Mouse (Mus musculus) CD8-positive naive resting alpha-beta T cell, adult 2 months (primary cell): ENCODE measurements around the gene Zfp523.

Experiments
- DNase-seq, 2 experiments: peaks; one replicate each; pipeline ENCODE4 v3.0.0; 2022; ENCODE audit warnings: low read depth in 2 of 2, low spot score in 2 of 2

Zfp523 gene

DNA sequence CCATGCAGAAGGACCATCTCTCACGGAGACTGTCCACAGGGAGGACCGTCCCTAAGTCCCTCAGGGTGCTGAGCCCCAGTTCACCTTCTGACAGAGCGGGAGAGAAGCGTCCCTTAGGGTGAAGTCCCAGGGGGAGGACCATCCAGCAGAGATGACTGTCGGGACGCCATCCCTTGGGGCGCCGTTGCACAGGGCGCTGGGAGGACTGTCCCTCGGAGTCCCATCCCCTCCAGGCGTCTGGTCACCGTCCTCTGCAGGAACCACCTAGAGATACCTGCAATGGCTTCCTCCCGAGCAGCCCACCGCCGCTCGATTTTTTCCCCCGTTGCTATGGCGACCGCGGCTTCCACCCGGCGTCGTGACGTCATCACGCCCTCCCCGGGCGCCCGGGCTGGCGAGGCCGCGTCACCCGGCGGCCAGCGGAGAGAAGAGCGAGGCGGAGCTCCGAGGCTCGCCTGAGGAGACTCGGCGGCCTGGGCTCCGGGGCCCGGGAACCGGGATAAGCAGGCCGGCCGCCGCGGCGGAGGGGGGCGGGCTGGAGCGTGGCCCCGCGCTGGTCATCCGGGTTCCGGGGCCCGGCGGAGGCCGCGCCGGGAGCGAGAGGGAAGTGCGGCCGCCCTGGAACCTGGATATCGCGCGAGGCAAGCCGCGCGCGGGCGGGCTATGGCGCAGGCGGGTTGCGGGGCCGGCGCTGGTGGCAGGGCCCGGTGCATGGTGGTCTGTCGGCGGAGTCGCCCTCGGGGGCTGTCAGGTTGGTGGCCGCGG is at the start of gene Zfp523:
Gene Zfp523, plus strand, starts transcription at position 355 of the 765 bp plus-strand sequence.
- DNase-seq = peak; percentile 84 to 88

DNA sequence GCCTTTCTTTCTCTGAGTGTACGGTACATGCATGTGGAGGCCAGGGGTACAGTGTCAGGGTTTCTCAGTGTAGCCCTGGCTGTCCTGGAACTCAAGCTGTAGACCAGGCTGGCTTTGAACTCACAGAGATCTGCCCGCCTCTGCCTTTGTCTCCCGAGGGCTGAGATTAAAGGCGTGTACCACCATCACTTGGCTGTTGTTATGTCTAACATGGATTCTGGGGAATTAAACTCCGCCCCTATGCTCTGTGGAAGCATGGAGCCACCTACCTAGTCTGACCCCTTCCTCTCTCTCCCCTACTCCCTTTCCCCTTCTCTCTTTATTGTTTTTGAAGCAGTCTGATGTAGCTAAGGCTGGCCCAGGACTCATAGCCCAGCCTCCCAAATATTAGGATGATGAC is 47.1 kb upstream of the Zfp523 start:
- DNase-seq = no peak

DNA sequence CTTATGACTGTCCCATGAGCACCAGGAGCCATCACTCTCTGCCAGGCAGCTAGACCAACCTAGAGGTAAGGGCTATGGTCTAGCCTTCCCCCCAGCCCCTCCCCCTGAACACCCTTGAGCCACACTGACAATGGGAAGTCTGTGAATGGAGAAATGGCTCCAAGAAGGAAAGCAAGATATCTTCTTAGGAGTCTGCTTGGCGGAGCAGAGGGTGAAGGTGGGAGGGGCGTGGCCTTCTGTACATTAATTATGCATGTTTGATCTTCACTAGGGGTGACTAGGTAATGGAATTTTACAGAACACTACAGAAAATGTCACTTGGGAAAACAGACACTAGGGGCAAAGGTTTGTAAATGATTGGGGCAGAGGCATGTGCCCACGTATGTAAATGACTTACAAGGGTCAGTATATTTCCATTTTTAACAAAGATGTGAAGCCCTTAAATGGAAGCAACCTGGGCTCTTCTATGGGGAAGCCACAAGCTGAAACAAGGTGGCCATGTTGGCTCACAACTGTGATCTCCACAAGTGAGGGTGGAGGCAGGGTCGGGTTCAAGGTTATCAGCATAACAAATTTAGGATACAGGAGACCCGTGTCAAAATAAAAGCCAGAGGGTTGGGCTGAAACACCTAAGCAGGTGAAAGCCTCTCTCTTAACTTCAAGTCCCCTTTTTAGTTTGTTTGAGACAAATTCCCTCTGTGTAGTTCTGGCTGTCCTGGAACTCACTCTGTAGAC is 46.4 kb upstream of the Zfp523 start:
- DNase-seq = no peak

DNA sequence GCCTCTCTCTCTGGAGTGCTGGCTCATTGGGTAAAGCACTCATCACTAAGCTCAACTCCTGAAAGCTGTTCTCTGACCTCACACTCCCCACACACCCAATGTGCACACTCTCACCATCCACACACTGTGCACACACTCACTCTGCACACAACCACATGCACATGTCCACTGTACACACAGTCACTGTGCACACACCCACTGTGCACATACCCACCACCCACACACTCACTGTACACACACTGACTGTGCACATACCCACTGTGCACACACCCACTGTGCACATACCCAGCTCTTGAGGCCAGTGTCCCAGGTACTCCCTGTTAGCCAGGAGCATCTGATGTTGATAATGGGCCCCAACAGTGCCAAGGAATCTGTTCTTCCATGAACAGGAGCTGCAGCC is 45.8 kb upstream of the Zfp523 start:
- no peak for DNase-seq

DNA sequence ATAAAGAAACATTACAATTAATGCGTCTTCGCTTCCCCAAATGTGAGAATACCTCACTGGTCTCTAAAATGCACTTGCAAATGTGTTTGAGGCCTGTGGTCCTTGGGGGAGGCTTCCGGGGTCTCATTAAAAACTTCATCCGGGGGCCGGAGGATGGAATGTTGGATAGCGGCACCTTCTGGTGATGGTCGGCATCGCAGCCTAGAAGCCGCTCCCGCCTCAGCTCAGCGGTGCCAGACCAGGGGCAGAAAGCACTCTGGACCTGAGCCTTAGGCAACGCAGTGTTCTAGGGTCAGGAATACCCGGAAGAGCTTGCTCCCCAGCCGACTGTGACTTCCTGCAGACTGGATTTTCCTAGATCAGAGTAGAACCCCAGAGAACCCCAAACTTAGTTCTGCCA is 43.7 kb upstream of the Zfp523 start:
- peak; percentile 18 to 43 for DNase-seq

DNA sequence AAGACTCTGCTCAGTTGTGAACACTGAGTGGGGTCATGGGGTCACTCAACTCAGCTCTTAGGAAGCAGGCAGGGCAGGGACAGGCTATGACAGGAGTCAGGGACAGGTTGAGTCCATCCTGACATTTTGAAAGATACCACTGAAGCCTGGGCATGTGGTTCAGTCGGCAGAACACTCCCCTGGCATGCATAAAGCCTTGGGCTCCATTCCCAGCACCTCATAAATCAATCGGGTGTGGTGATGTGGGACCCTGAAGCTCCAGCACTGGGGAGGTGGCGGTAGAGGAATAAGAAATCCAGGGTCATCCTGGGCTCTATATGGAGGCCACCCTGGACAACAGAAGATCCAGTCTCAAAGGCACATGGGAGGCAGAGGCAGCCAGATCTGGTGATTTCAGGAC is 41.4 kb upstream of the Zfp523 start:
- DNase-seq = no peak

DNA sequence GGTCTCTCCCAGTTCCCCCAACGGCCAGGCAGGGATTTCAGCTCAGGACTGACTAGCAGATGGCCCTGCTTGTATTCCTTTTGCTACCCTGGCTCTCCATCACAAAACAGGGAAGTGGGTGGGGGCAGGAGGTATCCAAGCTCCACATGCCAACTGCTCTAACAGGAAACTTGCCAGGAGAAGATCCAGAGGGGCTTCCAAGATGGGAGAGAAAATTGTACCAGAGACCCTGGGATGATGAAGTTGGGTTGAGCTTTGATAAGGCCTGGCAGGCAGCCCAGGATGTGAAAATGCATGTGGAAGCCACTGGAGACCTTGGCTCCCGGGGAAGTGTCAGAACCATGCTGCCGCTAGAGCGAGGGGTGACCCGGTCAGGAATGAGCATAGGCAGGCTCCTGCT is 40.7 kb upstream of the Zfp523 start:
- no peak for DNase-seq

DNA sequence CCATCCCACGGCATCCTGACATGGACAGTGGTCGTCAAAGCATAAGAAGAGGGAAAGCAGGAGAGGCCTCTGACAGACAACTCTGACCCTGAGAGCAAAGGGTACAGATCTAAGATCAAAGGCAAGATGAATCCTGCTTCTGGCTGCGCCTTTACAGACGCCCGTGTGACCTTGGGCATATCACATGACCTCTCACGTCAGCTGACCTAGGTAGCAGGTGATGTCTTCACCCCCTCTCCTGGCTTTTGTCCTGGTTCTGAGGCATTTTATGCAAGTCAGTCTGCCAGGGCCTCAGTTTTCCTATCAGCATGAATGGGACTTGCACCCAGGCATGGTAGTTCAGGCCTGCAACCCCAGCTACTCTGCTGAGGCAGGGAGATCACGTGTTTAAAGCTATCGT is 38.9 kb upstream of the Zfp523 start:
- no peak for DNase-seq

DNA sequence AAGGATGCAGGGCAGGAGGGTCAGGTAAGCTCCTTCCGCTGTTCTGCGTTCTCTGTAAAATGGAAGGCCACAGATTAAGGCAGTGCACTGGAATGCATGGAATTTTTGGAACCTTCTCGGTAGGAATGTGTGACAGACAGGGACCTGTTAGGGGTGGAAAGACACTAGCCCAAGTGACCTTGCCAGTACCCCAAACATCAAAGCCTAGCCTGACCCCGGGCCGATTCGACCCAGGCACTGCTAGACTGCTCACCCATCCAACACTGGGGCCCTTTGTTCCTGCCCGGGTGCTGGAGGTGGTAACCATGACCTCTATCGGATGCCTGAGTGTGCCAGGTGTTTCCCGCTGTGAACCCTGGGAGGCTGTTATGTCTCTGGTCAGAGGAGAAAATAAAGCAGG is 38.2 kb upstream of the Zfp523 start:
- DNase-seq = no peak

DNA sequence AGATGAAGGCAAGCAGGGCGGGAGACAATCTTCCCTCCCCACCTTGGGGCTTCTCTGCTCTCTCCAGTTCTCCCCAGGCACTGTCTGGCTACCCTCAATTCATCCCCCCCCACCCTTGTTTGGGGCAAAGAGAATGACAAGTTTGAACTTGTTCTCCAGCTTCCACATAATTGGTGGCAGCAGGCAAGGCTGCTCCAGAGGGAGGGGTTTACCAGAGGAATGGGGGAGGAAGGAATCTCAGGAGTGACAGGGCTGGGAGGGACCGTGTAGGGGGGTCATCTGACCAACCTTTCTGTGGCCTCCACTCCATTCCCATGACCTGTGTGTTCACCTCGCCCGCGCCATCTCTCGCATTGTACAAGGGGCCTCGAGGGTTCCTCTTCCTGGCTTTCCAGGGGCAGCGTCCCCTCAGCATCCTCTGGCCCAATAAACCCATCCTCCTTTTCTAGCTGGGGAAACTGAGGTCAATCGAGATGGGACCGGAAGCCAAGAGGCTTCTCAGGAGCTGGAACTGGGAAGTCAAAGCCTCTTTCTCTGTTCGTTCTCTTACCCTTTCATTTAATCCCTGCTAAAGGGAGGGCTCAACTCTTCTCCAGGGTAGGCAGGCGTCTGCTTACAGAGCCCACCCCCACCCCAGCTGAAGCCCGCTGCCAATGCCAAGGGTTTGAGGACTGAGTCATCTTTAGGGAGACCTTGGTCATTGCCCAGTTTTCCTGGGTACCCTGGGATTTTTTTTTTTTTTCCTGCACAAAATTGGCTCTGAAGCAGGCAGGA is 36.3 kb upstream of the Zfp523 start:
- no peak for DNase-seq

DNA sequence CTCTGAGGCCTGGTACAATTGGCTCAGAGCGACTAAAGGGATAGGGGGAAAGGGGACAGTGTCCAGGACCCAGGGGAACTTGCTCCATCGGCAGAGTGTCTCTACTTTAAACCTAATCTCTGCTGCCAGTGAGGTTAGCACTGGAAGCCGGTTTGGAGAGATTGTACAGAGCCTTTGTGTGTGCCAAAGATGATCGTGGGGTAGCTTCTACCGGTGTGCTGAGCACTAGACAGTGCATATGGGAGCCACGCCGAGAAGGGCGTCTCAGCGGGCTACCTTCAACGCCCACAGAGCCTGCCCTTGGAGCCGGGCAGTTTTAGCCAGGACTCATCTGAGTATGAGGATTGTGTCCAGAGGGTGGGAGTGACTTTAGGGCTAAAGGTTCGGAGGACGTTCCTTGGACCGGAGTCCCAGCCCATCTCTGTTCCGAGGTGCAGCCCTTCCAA is 35.7 kb upstream of the Zfp523 start:
- no peak for DNase-seq

DNA sequence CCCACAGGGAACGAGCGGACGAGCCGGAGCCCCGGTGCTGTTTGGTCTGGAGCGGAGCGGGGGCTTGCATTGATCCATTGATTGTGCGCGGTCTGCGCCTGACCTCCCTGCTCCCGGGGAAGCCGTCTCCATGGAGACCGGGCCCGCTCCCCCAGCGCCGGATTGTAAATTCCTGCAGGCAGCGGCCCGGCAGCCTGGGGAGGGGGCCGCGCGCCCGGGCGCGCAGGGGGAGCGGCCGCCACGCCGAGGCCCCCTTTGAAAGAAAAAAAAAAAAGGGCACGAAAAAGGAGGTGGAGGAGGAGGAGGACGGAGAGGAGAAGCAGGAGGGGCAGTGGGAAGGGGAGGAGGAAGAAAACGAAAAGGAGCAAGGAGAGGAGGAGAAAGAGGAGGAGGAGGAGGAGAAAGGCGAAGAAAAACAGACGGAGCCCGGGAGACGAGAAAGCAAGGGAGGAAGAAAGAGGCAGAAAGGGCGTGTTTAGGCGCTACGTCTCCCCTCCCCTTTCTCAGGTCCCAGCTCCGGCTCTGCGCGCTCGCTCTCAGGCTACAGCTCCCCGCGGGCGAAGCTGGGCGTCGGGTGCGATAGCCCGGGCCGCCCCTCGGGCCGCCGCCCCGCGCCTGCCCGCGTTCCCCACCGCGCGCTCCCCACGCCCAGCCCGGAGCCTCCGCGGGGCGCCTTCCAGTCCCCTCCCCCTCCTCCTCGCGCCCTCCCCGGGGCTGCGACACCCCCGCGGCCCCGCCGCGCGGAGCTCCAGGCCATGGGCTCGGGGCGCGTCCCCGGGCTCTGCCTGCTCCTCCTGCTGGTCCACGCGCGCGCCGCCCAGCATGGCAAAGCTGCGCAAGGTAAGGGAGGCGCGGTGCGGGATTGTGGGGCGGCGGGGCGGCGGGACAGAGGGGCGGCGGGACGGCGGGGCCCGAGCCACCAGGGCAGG is 34.9 kb upstream of the Zfp523 start, which contains the start of gene Scube3:
Gene Scube3, plus strand, starts transcription at position 371 of the 929 bp plus-strand sequence.
- no peak for DNase-seq

DNA sequence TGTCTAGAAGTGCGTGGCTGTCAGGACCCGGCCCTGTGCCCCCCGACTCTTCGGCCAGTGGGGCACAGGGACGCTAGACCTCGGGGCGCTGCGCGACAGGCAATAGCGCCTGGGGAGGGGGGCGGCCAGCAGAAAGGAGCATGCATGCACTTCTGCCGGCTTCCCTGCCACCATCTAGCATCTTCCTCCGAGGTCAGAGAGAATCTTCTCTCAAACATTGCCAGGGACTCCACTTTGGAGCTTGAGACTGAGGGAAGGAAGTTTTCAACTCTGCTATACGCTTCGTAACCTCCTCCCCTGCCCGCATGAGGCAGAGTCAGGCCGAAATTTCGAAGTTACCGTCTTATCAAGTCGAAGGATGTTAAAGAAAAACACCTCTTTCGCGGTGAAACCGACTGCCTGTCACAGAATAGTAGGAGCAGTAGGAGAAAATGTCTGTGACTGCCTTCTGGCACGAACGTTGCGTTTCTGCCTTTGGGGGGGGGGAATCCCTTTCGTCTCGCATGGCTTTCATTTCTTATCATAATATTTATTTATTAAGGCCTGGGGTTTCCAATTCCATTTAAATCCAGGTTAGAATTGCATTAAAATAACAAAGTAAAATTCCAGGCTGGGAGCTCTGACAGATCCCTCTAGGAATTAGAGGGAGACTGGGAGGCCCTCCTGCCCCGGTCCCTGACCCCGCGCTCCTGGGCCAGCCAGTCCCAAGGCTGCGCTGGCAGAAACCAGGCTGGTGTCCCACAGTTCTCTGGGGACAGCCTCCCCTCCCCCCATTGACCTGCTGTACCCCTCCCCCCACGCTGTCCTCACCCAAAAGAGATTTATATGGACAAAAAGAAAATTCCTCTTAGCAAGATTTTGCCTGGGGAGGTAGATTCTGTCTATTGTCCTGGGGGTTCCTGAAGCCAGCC is 34.0 kb upstream of the Zfp523 start:
- DNase-seq = no peak

DNA sequence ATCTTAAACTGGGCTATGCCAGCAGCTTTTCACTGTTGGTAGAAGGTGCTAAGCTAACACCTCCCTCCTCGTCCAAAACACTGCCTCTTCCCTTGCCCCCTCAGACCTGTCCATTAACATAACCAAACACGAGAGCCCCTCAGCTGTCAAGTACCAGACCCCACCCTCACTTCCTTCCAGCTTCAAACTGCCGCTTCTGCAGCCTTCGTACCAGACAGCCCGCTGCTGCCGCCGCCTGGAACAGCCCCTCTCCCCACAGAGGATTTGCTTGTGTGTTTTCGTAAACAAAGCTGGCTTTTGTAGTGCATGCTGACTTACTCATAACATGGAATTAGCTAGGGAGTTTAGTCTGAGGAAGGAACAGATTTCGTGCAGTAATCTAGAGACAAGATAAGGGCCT is 33.2 kb upstream of the Zfp523 start:
- DNase-seq = no peak

DNA sequence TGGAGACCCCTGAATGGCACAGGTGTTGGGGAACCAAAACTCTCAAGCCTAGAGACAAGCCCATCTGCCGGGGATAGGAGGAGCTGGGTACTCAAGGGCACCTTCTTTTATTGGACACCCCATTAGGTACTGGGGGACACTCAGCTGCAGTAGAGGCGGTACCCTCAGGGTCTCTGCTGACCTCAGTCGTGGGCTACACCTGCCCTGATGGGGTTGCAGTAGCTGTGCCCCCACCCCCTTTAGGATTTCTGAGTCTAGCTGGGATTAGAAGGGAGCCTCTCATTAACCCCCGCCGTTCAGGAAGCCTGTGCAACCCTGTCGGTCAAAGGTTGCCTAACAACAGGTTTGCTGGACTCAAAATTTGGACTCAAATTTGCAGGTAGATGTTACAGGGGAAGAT is 32.7 kb upstream of the Zfp523 start:
- DNase-seq = no peak

DNA sequence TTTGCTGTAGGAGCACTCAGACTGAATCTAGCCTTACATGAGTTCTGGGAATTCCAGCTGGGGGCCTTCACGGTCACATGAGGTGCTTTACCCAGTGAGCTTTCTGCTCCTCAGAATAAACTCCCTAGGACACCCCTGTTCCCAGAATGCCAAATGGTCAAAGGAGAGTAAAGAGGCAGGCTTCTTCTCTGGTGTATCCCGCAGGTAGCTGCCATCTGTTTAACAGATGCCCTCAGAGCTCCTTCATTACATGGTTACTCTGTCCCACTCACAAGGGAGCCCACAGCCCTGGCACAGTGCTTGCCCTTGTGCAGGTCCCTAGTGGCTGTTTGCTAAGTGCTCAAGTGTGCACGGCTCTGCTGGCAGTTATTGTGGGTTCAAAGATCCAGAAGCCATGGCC is 28.6 kb upstream of the Zfp523 start:
- no peak for DNase-seq

DNA sequence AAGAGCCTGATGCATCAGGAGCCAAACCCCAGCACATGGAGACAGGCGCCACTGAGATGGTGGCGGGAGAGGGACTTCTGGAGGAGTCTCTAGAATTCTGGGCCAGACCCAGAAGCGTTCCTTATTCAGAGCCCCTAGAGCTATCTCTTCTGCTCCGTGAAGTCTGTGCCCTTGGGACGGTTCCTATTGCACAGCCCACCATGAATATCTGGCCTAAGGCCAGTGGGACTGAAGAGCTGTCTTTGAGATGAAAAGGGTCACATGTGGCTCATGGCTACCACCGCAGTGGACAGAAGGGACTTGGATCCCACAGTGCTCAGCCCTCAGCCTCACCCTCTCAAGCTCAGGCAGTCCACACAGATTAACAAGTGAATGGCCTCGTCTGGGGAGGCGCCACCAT is 27.2 kb upstream of the Zfp523 start:
- no peak for DNase-seq

DNA sequence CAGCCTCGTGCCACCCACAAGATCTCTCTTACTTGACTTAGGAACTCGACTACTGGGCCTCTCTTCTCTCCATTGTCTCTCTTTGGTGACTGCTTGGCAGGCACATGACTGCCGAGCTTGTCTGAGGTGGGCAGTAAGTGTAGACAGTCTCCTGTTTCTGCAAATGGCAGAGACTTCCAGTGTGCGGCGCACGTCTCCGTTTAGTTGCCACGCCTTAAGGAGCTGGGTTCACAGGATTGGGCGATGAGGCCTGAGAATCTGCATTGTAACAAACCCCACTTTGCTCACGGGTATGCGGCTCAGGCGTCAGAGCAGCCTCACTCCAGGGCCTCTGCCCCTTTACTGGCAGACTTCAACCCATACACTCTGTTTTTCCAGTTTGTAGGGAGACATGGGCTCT is 26.5 kb upstream of the Zfp523 start:
- no peak for DNase-seq

DNA sequence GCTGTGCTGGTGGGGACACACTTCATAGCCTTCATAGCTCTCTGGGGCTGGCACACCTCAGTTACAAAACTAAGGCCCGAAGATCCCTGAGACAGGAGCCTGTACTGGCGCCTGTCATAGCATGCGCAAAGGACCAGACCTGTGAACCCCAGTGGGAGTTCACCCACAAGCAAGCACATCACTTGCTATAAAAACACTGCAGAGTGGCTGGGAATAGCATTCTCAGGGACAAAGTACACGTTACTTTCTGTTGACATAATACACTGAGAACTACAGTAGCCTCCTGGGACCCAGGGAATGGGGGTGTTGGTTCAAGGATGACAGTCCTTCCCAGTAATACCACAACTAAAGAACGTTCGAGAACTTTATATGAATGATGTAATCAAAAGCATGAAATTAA is 23.8 kb upstream of the Zfp523 start:
- no peak for DNase-seq

DNA sequence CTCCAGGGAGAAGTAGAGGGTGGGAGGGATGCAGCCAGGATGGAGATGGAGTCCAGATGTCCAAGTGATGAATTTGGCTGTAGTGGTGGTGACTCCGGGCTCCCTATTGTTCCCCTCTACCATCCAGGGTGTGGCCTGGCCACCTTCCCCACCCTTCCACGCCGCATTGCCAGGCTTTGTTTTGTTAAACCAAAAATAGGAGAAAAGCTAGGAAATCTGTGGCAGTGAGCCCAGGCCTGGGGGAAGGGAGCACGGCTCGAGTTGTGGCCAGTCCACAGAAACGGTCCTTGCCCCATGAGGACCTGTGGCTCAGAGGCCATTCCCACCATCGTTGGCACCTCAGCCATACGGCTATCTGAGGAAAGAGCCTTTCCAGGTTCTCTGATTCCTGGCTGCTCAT is 22.0 kb upstream of the Zfp523 start:
- no peak for DNase-seq
